Mouse (Mus musculus) induced T-regulatory cell, adult 2 months (primary cell): ENCODE measurements around the gene Car5a.

Experiments used
- DNase-seq: peaks from one replicate; pipeline ENCODE4 v3.0.0-alpha.2; 2012; ENCODE audit warnings: low read depth

Gene Car5a

DNA sequence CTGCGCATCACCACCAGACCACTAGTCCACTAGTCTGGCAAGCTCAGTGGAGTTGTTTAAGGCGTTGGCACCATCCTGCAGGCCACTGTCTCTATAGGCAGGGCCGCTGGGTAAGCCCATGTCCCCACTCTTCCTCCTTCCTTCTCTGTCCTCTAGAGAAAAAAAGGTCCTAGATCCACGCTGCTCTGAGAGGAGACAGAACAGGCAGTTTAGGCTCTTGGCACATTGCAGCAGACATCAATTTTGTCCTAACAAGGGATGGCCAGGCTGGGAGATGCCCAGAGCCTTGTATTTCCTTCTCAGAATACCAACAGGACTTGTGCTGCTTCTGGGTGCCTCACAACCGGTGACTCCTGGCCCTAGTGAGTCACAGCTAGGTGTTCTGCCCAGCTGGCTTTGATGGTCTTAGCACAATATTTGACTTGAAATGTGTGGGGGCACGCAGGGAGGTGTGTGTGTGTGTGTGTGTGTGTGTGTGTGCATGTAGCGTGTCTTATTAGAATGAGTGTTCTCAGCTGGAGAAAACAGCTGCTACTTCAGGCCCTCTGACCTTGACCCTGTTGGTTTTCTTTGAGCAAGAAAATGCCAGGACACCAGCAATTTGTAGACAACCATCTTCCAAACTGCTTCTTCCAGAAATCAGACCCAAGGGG lies 66.8 kb downstream of the Car5a start:
- DNase-seq, result no peak

DNA sequence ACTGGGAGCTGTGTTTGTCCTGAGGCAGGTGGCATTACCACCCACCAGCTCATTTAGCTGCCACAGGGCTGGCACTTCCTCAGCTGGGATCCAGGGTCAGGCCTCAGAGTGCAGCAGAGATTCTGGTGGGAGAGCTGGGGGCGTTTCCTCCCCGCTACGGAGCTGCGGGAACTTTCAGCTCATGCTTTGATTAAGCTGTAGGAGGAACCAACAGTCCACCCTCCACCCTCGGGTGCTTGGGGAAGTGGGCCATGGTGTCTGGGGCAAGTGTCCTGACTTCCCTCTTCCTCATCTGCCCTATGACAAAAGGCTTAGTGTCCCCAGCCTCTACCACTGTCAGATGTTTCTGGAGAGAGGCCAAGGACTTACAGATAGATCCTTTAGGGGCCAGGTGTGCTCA lies 67.5 kb downstream of the Car5a start:
- DNase-seq, result no peak

DNA sequence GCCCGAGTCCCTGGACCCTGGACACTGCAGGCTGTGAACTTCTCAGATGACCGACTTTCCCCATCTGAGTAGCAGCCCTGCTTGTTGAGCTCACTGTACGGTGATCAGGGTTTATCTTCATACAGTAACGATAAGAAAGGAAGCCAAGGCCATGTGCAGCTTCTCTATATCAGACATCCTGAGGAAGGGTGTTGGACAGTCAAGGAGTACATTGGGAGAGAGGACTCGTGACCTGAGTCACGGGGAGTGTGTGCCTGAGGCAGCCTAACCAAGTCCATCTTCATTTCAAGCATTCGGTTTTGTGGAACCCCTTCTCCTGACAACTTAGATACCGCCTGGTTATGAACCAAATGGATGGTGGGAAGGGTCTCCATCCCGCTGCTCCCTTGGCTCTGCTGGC lies 69.2 kb downstream of the Car5a start:
- DNase-seq, result no peak

DNA sequence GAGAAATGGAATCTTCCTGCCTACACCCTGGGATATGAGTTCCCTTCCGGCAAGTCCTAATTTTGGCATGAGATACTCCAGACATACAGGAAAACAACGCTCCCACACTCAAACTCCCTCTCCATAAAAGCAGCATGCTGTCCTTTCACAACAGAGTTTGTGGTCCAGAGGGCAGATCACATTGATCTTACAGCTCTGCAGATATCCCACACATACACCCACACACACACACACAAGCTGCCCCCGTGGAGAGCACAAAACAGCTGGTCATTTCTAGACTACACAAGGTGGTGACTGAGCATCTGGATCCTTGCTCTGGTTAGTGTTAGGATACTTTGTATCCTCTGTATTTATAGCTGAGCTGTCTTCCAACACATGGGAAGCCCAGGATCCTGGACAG lies 69.7 kb downstream of the Car5a start:
- no peak for DNase-seq

DNA sequence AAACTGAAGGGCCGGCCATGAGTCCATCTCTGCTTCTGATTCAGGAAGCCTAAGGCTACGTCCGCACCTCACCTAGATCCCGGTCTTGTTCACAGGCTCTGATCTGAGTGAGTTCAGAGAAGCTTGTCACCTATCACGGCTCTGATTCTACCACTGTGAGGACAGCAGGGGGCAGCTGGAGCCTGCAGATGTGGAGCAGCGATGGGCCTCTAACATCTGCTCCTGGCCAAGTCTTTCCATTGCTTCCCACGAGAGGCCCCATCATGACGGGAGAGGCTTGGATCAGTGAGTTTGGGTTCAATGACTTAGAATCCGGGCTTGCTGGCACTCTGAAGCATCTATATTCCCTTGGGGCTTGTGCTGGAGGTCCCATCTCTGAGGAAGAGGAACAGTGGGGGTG lies 70.7 kb downstream of the Car5a start:
- DNase-seq, result peak; percentile 42

DNA sequence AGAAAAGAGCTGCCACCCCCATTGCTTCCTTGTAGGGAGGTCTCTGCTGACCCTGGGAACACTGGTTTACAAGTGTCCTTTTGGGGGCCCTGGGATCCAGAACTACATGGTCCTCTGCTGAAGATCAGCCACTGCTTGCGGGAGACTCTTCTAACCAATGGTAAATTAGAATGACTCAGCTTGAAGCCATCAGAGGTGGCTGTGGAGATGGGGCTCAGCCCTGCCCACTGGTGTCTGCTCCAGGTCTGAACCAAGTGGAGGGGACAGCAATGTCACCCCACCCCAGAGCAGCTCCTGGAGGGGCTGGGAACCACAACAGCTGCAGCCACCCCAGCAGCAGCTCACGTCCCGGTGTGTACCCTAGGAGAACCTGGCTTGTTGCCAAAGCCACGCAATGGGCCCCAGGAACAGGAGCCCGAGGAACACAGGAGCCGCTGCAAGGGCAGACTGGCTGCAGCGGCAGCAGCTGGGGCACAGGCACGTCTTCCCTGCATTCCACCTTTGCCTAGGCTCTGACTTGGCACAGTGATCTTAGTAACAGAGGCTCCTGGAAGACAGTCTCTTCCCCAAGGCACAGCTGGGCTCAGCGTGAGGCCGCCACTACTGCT lies 72.8 kb downstream of the Car5a start:
- DNase-seq, result no peak

DNA sequence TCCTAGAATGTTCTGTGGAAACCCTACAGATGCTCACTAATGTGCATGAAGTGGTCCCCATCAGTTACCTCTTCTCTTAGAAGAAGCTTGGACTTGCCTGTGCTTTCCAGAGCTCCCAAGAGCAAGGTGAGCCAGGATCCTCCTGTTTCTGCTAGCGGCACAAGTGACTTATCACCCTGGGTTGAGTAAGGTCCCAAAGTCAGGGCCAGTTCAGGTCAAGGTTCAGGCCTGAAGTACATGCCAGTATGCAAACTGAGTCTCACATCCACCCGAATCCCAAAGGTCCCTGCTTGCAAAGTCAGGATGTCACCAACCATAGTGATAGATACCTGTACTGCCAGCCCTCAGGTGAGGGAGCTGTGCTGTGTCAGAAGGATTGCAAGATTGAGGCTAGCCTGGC lies 74.5 kb downstream of the Car5a start:
- DNase-seq, result no peak

DNA sequence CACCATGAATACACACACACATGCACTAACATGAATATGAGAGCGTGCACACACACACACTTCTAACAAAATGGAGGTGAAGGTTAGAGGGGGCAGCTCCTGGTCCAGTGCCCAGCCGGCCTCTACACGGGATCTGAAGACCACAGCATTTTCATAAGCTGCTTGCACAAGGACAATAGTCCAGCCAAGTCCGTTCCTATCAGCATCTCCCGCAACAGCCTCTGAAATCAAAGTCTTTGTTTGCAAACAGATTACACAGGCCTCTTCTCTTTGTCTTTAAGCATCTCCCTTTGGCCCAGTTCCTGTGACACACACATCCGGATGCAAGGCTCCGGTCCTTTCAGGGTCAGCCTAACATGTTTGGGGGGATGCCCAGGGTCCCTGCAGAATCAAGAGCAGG lies 75.8 kb downstream of the Car5a start:
- DNase-seq, result no peak

DNA sequence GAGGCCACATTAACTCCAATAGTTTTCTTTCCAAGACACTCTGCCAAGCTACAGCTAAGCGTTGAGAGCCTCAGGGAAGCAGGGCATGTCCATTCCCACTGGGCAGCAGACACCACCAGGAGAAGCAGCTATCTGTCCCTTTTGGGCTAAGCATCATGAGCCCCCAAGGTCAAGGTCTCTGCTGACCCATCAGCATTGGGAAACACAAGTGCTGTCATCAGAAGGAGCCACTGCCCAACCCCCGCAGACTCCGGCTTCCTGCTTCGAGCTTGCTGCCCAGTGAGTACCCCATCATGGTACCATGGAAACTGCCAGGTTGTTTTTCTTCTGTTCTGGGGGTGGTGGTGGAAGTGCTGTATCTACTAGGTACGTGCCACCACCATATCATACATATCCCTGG lies 76.5 kb downstream of the Car5a start:
- DNase-seq, result no peak
